Mouse (Mus musculus) left cerebral cortex, postnatal 36 days (tissue): Measurements from ENCODE around the gene Pla2g4e. TPM values are rescaled to one million over a fixed set of nuclear protein-coding genes. Genes with fewer than 3 reads are reported as not detected.

Experiments
- DNase-seq, 2 experiments: peaks; one replicate each; pipeline ENCODE4 v3.0.0; 2021 to 2022; ENCODE audit warnings: low spot score in 2 of 2, mixed read lengths in 1 of 2
- intact Hi-C: fragments of 180-260 bp; cut with DNase I; formaldehyde crosslinking; loops from one replicate; pipeline ENCODE4 v1.15.1; 2025
- total RNA-seq, 2 experiments: library from RNA; stranded (reverse); gene quantifications; 2 replicates each; pipeline ENCODE4 v1.2.3; 2021

The Pla2g4e gene
- total RNA-seq, 2 experiments from 2014 or later: 18.5 to 21.7 TPM

DNA sequence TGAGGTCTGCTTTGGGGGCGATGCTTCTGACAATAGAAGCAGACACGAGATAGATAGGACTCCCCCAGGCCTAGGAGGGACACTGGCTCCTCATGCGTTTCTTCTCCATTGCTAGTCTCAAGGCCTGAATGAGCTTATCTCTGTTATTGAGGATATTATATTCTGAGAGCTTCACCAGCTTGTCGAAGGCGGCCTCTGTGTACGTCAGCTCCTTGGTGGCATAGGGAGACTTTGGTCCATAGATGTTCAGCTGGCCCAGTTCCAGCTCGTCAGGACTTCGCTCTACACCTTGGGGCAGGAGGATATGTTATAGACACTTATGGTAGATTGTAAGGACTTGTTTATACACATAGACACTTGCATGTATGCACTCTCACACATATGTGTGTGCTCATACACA lies 77.4 kb downstream of the Pla2g4e start:
- intact Hi-C loops: loop anchor here (10.0 kb wide), 1 partner anchor 193 kb away; the partner anchor contains the start of gene Mapkbp1
- DNase-seq: no peak

DNA sequence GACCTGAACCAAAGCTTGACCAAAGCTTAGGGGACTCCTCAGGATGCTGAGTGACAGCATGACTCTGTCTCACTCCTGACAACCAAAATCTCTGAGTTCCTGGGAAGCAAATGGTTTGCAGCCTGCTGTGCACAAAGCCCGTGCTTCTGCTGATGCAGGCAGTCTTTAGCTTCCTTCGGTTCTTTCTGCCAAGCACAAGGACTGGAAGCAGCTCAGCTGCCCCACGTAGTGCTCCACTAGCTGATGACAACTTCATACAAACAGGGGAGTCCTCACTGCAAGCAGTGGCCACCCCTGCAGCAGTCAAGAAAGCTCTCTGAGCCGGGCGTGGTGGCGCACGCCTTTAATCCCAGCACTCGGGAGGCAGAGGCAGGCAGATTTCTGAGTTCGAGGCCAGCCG lies 79.7 kb downstream of the Pla2g4e start:
- intact Hi-C loops: loop anchor here (10.0 kb wide), 1 partner anchor 191 kb away; the partner anchor contains the start of gene Mapkbp1
- no peak for DNase-seq

DNA sequence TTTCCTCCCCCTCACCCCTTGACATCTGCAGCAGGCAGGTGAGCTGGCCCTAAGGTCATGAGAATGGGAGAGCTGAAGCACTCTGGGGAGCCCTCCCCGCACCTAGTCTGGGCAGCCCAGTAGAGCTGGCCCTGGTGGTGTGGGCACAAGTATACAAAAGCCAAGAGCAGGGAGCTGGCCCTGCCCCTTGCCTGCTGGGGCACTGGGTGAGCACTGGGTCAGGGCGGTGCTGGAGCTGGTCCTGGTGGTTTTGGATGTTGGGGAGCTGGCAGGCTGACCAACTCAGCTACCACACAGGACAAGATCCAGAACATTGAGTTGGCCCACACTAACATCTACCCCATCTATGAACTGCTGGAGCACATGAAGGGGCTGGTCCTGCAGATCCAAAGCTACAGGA lies 85.7 kb downstream of the Pla2g4e start:
- DNase-seq: no peak
- intact Hi-C loops: no loop called here

DNA sequence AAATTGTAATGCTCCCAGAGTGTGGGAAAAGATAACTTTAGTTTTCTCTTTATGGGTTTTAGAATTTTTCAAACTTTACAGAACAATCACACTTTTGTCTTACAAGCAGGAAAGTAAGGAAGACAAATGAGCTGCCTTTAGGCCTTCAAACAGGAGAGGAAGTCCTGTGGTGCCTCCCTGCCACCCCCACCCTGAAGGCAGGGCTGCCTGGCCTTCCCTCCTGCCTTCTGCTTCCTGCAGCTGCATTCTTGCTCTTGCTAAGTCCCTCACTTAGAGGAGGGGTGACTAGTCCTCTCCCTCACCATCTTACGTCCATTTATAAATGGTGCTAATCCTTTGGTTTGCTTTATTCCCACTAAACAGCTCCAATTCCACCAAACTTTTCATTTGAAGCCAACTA lies 86.3 kb downstream of the Pla2g4e start:
- intact Hi-C loops: no loop called here
- no peak for DNase-seq

DNA sequence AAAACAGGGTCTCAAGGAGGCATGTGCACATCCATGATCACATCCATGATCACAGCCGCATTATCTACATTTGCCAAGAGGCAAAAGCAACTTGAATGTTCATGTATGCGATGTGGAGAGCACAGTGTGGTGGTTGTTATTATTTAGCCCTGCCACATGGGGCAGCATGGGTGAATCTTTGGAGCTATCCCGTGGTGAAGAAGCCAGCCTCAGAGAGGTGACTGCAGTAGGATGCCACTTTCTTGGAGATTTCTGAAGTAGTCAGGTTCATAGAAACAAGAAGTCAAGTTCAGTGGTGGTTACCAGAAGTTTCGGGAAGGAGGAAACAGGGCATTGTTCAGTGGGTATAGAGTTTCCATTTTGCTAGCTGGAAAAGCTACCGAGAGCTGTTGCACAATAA lies 87.1 kb downstream of the Pla2g4e start:
- DNase-seq: no peak
- intact Hi-C loops: no loop called here

DNA sequence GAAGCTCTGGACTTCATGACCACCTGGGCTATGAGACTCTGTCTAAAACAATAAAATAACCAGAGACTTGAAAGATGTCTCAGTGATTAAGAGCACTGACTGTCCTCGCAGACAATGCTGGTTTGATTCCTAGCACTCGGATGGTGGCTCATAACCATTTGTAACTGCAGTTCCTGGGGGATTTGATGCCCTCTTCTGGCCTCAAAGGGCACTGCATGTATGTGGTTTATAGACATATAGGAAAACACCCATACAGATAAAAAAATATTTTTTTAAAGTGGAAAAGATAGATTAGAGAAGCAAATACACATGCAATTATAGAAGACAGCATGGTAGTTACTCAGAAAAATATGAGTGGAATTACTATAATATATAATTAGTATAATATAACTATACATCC lies 87.5 kb downstream of the Pla2g4e start:
- intact Hi-C loops: no loop called here
- DNase-seq: no peak

DNA sequence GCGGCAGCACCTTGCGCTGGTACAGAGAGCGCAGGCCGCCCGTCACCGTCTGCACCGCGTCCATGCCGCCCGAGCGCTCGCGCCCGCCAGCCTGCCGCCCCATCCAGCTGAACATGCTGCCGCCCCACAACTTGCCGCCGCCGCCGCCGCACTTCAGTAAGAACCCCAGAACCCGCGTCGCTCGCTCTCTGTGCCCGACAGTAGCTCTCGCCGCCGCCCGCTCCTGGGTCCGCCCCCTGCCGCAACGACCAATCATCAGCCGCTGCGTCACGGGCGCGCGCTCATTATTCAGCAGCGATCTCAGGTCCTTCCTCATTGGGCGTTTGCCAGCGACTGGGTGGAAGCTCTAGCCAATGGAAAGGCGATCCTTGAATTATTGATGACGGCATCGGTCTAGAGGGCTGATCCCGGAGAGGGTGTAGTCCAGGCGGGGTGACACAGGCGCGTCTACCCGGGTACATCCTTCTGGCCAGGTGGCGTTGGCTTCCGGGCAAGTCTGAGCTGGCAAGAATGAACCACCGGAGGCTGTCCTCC lies 90.7 kb downstream of the Pla2g4e start, which contains the start of gene Ehd4:
TSS of gene Ehd4 (minus strand) at position 246 of the 534 bp plus-strand sequence.
- DNase-seq: peak; percentile 97 to 98
- intact Hi-C loops: no loop called here

DNA sequence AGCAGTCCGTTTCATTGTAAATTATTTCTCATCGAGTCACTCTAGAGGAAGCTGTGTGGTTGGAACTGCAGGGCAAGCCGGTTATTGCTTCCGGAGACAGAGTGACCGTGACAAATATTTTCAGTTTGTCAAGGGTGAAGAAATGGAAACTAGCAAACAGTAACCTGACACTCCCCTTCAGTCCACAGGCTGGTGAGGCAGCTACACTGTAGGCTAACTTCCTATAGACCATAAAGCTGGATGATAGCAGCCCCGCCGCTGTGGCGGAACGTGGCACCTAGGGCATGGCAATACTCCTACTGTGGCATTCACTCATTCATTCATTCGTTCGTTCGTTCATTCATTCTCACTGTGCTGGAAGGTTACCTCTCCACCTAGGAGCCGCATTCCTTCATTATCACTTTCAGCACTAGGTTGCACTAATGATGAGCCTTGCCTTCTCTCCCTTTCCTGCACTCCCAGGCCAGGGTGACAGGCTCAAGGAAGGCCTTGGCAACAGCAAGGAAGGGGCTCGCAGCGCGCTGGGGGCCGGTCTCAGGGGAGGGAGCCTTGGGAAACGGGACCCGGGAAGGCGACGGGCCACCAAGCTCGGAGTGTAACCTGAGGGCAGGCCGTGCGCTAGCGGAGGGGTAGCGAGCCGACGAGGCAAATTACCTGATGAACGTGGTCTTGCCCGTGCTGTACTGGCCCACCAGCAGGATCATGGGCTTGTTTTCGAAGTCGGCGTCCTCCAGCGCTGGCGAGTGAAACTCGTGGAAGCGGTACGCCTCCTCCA lies 91.4 kb downstream of the Pla2g4e start:
- intact Hi-C loops: no loop called here
- no peak for DNase-seq

DNA sequence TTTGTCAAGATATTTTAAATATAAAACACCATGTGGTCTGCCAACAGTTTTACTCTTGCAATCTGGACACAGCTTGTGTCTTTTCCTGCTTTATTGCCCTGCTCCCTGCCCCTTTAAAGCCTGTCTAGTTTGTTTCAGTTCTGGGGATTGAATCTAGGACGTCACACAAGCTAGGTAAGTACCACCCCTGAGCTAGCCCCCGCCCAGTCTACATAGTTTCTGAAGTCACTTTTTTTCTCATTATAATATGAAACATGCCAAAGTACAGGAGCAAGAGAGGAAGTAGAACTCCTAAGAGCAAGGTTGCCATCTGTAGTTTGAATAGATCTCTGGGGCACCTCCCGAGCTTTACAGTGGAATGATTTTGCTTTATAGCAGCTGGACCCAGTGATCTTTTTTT lies 94.6 kb downstream of the Pla2g4e start:
- DNase-seq: no peak
- intact Hi-C loops: no loop called here

DNA sequence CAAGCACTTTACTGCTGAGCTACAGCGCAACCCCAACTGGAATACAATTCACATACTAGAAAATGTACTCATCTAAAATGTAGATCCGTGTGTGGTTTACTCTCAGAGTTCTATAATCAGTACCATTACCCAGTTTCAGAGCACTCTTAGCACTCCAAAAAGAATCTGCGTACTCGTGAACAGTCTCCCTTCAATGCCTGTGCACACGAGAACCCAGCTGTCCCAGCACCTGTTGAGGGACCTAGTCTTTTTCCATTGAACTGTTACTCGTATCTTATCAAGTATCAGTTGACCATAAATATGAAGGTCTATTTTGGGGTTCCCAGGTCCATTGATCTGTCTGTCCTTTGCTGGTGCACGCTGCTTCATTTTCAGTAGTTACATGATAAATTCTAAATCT lies 95.5 kb downstream of the Pla2g4e start:
- no peak for DNase-seq
- intact Hi-C loops: no loop called here

DNA sequence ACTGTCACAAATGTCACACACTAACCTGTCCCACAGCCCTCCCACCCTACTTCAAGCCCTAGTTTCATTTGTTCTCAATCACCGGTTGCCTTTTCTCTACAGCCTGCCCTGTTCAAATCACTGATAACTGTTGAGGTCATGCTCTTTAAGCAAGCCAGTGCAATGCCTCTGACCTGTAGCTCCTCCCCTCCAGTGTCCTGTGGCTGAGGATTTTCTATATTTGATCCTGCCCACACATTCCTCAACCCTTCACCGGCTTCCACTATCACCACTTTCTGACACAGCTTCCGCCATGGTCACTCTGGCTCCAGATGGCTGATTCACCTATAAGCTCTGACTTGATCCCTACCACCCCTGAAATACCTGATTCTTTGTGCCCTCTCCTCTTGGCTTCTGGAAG lies 97.1 kb downstream of the Pla2g4e start:
- DNase-seq: no peak
- intact Hi-C loops: no loop called here

DNA sequence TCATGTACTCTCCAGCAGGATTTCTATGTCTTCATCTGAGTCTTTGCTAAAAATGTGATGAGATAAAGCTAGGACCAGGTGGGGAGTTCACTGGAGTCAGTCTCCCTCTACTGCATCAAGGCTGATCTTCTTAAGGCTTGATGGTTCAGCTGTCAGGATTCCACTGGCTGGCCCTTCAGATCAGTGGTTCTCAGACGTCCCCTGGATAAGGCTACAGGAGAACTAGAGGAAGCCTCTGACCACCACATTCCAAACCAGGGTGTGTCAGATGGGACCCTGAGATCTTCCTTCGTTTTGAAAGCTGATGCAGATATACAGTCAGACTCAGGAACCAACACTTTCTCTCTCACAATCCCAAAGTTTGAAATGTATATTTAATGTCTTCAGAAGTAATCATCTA lies 97.8 kb downstream of the Pla2g4e start:
- intact Hi-C loops: no loop called here
- DNase-seq: no peak

DNA sequence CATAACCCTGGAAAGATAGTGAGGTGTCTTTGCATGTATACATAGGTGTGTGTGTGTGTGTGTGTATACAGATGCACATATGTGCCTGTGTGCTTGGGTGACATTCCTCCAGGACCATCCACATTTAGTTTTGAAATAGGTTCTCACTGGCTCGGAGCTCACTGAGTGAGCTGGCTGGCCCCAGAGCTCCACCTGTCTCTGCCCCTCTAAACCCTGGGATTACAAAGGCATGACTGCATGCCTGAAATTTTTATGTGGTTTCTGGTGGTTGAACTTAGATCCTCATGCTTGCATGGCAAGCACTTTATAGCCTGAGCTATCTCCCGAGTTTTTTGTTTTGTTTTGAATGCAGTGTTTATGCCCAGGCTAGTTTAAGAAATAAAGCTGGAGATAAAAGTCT lies 98.6 kb downstream of the Pla2g4e start:
- intact Hi-C loops: no loop called here
- DNase-seq: no peak

DNA sequence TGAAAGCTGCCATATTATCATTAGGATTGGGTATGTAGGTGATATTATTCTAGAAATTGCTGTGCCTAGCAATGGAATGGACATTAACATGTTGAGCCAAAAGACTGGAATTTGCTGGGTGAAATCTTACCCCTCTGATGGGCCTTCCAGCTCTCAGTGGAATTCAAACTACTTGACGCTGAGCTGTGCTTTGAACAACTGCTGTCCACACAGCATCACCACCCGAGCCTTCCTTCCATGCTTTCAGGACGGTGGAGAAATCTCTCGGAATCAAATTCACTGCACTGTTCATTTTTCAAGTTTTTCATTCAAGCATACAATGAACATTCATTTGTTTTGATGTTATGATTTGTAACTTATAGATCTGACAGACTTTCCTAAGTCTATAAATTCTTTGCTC lies 100.7 kb downstream of the Pla2g4e start:
- intact Hi-C loops: no loop called here
- DNase-seq: no peak

DNA sequence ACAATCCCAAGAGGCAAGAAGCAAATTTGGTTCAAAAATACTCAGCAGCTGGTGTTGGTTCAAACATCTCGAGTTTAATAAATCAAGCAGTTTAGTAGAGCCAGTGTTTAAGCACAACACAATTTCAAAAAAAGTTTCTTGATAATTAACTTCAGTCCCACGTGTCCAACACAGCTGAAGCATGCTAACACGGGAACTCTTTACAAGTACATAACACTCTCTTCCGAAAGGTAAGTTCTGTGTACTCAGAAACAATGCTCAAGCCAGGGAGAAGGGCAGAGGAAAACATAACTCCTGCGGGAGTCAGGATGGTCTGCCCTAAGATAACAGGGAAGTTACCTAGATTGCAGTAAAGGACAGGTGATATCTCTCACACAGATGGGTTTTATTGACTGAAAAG lies 102.8 kb downstream of the Pla2g4e start:
- no peak for DNase-seq
- intact Hi-C loops: no loop called here

DNA sequence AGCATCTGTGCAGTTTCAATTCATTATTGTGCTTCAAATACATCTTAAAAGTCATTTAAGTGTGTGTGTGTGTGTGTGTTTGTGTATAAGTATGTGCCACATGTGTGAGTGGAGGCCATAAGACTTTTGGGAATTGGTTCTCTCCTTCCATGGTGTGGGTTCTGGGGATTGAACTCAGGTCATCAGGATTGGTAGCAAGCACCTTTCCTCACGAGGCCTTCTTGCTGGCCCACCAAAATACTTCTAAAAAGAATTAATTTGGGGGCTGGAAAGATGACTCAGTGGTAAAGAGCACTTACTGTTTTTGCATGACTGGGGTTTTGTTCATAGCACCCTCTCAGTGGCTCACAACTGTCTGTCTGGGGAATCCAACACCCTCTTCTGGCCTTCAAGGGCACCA lies 103.5 kb downstream of the Pla2g4e start:
- no peak for DNase-seq
- intact Hi-C loops: no loop called here

DNA sequence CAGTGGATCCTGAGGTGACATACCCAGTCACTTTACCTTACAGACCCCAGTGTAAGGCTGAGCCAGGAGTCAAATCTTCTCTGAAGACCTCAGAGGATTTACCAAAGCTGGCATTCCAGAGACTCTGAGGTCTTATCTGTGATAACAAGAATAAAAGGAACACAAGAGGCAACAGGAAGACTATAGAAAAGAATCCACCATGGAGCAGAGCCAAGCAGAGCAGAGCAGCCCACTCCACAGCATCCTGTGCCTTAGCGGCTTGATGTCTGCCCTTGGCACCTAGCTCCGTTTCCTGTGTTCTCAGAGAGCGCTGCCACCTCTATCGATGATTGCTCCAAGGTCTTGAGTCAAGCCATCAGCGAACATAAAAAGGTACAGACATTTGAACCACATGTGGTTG lies 104.8 kb downstream of the Pla2g4e start:
- intact Hi-C loops: no loop called here
- no peak for DNase-seq

DNA sequence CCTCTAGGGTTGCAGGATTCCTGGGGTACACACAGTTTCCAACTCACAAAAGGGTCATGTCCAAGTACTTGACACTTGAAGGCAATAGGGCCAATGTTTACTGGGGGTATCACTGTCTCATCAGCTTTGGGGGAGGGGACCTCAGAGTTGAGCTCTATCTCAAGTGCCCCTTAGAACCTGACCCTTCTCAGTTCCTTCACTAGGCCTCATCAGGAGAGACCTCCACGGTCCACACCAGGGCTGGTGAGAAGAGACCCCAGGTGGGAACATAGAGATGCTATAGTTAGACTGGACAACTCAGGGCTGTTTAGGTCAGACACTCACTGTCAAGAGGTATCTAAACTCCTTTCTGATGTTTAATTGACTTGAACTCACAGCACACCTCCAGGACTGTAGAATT lies 106.0 kb downstream of the Pla2g4e start:
- DNase-seq: no peak
- intact Hi-C loops: no loop called here

DNA sequence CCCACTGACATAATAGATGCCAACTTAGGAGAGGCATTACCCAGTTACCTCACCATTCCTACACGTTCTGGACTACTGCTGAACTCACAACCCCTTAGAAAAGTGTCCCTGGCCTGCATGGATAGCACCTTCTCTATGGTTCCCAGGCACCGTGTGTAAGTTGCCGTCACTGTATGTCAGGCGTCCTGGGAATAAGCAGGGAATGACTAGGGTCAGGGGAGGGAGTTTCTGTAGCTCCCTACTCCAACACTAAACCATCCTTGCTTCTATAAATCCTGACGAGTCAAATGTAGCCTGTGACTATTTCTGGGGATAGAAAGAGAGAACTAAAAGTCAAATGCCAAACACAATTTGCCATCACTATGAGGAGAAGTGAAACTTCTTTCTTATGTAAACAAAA lies 107.9 kb downstream of the Pla2g4e start:
- intact Hi-C loops: no loop called here
- DNase-seq: no peak

DNA sequence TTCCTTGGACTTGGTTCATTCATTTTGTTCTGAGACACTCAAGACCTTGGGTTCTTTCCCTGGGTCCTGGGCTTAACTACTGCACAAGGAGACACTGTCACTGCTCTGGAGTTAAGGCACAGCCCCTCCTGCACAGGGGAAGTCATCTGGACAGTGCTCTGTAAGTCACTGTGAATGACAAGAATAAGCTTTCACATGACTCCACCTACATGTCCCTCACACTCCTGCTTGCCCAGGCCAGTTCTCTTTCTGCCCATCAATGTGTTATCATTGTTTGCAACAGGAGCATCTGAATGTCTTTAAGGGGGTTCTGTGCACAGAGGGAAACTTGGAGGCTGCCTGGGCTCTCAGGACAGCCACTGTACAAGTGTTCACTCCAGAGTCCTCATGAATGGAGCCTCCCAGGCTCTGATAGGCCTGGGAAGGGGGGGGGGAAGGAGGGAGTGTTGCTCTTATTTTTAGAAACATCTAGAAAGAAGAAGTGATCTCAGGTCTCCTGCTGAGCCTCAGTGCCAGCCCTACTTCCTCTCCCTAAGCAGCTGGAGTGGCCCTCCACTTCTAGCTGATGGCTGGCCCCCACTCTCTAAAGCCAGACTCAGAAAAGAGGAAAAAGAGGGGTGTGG lies 110.6 kb downstream of the Pla2g4e start:
- intact Hi-C loops: no loop called here
- no peak for DNase-seq

DNA sequence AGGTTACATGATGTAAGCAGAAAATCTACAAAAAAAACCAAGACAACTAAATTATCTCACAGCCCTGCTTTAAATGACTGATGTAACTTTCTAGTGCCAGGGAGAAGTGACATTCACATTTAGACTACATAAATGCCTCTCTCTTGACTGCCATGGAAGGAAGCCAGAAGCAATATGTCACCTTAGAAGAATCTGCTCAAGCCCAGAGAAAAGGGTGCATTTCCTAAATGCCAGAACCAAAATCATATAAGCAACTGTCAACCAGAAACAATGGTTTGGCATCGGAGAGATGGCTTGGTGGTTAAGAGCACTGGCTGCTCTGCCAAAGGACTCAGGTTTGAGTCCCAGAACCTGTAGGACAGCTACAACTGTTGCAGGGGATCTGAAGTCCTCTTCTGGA lies 113.3 kb downstream of the Pla2g4e start:
- DNase-seq: no peak
- intact Hi-C loops: no loop called here
